Mouse (Mus musculus) bone marrow, adult 2 months (tissue): Measurements from ENCODE around the gene Gm45521.

Source experiments
- CTCF ChIP-seq: fragments of 200-500 bp; IDR thresholded peaks from 2 replicates; pipeline ENCODE4 v1.5.1; 2011; ENCODE audit warnings: low read length, control low read depth; ENCODE audit not compliant: control insufficient read depth, insufficient read depth
- POLR2A ChIP-seq: fragments of 200-500 bp; IDR thresholded peaks from 2 replicates; pipeline ENCODE4 v1.6.1; 2011; ENCODE audit warnings: low read depth, mild to moderate bottlenecking, control low read depth, low read length, borderline replicate concordance; ENCODE audit not compliant: control insufficient read depth

- TF ChIP-seq CTCF = no peak
- no peak for TF ChIP-seq POLR2A
Measured at GRCm38 (mm10) chr14:7999435-7999834, 42.3 kb downstream of the Gm45521 start.
